Mouse (Mus musculus): ENCODE results near the gene Eif6.

DNA sequence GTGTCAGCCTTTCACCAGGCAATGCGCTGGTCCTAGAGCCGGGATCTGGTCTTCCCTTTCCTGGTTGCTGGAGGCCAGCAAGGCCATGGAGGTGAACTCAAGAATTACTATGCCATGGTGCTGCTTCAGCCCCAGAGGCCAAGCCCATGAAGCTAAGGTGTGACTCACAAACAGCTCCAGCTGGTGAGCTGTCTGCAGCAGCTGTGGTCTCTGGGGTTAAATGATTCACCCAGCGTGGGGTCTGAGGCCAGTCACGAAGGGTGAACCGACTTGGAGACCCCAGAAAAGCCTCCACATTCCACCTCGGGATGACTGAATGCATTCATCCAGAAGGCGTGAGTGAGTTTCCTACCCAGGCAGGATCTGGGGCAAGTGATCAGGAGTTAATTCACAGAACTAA lies 23.4 kb upstream of the Eif6 start:
- TF ChIP-seq POLR2A (IDR thresholded peaks at IDR 0.05; ENCODE audit: low read depth, low read length) (no peak), CTCF (IDR thresholded peaks at IDR 0.05; ENCODE audit: borderline replicate concordance, insufficient read depth, low read length) (no peak)

Measured in embryonic fibroblast, embryonic 13.5 days (primary cell).